Mouse (Mus musculus): ENCODE results near the gene Dpp8.
"Not testable (repeated sequence)": the region's sequence is repeated elsewhere in the genome, so short reads cannot be mapped to it uniquely, and the experiment has no call there.

The Dpp8 gene

GRCm38 (mm10) chr9:65021887-65022579 is 10.2 kb upstream of the Dpp8 start:
- DNase-seq (ENCODE audit: low spot score): no peak

GRCm38 (mm10) chr9:65022580-65023135 is 9.6 kb upstream of the Dpp8 start:
- no peak for DNase-seq (ENCODE audit: low spot score)

GRCm38 (mm10) chr9:65023447-65023846 is 8.8 kb upstream of the Dpp8 start:
- no peak for DNase-seq (ENCODE audit: low spot score)

- DNase-seq (ENCODE audit: low spot score): no peak
These were observed 5.0 kb upstream of the Dpp8 start for GRCm38 (mm10) chr9:65027241-65027640.

GRCm38 (mm10) chr9:65028313-65028712 is 3.9 kb upstream of the Dpp8 start:
- DNase-seq (ENCODE audit: low spot score): no peak

GRCm38 (mm10) chr9:65031355-65031754 is 859 bp upstream of the Dpp8 start:
- DNase-seq (ENCODE audit: low spot score): not testable (repeated sequence)

GRCm38 (mm10) chr9:65031894-65032268 is 333 bp upstream of the Dpp8 start:
- DNase-seq (ENCODE audit: low spot score): no peak

- DNase-seq (ENCODE audit: low spot score): no peak
These were observed 4.2 kb downstream of the Dpp8 start for GRCm38 (mm10) chr9:65036456-65036855.

GRCm38 (mm10) chr9:65036861-65037260 is 4.6 kb downstream of the Dpp8 start:
- DNase-seq (ENCODE audit: low spot score): no peak

- no peak for DNase-seq (ENCODE audit: low spot score)
These were observed 9.2 kb downstream of the Dpp8 start for GRCm38 (mm10) chr9:65041430-65041829.

GRCm38 (mm10) chr9:65046993-65047392 is 14.8 kb downstream of the Dpp8 start:
- no peak for DNase-seq (ENCODE audit: low spot score)

GRCm38 (mm10) chr9:65049422-65049821 is 17.2 kb downstream of the Dpp8 start:
- no peak for DNase-seq (ENCODE audit: low spot score)

GRCm38 (mm10) chr9:65050981-65051380 is 18.8 kb downstream of the Dpp8 start:
- no peak for DNase-seq (ENCODE audit: low spot score)

GRCm38 (mm10) chr9:65064251-65064650 is 32.0 kb downstream of the Dpp8 start:
- no peak for DNase-seq (ENCODE audit: low spot score)

GRCm38 (mm10) chr9:65070587-65070986 is 38.4 kb downstream of the Dpp8 start:
- DNase-seq (ENCODE audit: low spot score): no peak

GRCm38 (mm10) chr9:65073555-65073954 is 41.3 kb downstream of the Dpp8 start:
- DNase-seq (ENCODE audit: low spot score): no peak

GRCm38 (mm10) chr9:65074251-65074650 is 42.0 kb downstream of the Dpp8 start:
- no peak for DNase-seq (ENCODE audit: low spot score)

- no peak for DNase-seq (ENCODE audit: low spot score)
These were observed 42.8 kb downstream of the Dpp8 start for GRCm38 (mm10) chr9:65074855-65075493.

GRCm38 (mm10) chr9:65077536-65077935 is 45.3 kb downstream of the Dpp8 start:
- no peak for DNase-seq (ENCODE audit: low spot score)

GRCm38 (mm10) chr9:65080141-65080540 is 47.9 kb downstream of the Dpp8 start:
- not testable (repeated sequence) for DNase-seq (ENCODE audit: low spot score)

GRCm38 (mm10) chr9:65083075-65083765 is 51.0 kb downstream of the Dpp8 start:
- DNase-seq (ENCODE audit: low spot score): no peak

- no peak for DNase-seq (ENCODE audit: low spot score)
These were observed 52.1 kb downstream of the Dpp8 start for GRCm38 (mm10) chr9:65084198-65084807.
